Mouse (Mus musculus): ENCODE data around the gene Bsn. TPM values are rescaled to one million over a fixed set of nuclear protein-coding genes. Genes with fewer than 3 reads are reported as not detected.

Gene Bsn
- polyA plus RNA-seq, 1 experiment from 2014 or later, result 0.59 TPM

DNA sequence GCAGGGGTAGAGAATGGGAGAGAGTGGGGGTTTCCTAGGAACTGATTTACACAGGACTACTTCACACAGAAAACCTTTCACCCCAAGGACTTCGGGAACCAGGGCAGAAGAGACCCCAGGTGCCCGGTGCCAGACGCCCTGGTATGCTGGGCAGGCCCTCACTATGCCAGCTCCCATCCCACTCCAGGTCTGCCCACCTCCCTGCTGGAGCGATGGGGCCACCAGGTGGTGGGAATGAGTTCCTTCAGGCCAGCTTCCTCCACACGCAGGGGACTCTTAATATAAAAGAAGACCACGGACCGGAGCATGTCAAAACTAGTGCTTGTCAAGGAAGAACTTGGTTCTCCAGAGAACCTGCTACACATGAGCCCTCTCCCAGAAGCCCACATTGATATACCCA, 123.0 kb downstream of the Bsn start:
- H3K27ac ChIP-seq (ENCODE audit: low read depth), result no peak overlapping the region
- peaks cover 95% of the 10 kb centered on the region for H3K36me3 ChIP-seq (replicated peaks; ENCODE audit: insufficient read depth, low read length)
- no peak for ATAC-seq
- no peaks in the 10 kb centered on the region for H3K27me3 ChIP-seq (ENCODE audit: insufficient read depth, low read length)
- TF ChIP-seq CTCF (IDR thresholded peaks at IDR 0.05; ENCODE audit: low read depth) (no peak), EP300 (IDR thresholded peaks at IDR 0.05; ENCODE audit: low read depth) (no peak)
- no peak overlapping the region for H3K4me3 ChIP-seq (ENCODE audit: low read depth, low read length)
- no peak overlapping the region for H3K9ac ChIP-seq (replicated peaks)
- no peaks in the 10 kb centered on the region; the same call in 1 of the 2 replicates for H3K4me1 ChIP-seq (ENCODE audit: insufficient read depth)
- H3K9me3 ChIP-seq (ENCODE audit: low read length), result no peaks in the 10 kb centered on the region
- no peak overlapping the region for H3K4me2 ChIP-seq (ENCODE audit: low read depth, low read length)
- WGBS (ENCODE audit: insufficient replicate concordance), result 88% methylated on average over 7 of the region's 7 CpGs
- DNase-seq, result no peak

GRCm38 (mm10) chr9:108065491-108066011, 124.6 kb downstream of the Bsn start:
- no peak overlapping the region for H3K9ac ChIP-seq (replicated peaks)
- no peak overlapping the region for H3K4me2 ChIP-seq (ENCODE audit: low read depth, low read length)
- peak; percentile 66 for DNase-seq
- no peaks in the 10 kb centered on the region for H3K27me3 ChIP-seq (ENCODE audit: insufficient read depth, low read length)
- peaks cover 96% of the 10 kb centered on the region for H3K36me3 ChIP-seq (replicated peaks; ENCODE audit: insufficient read depth, low read length)
- no peak overlapping the region for H3K4me3 ChIP-seq (ENCODE audit: low read depth, low read length)
- peak; percentile 57 for ATAC-seq
- TF ChIP-seq EP300 (IDR thresholded peaks at IDR 0.05; ENCODE audit: low read depth) (no peak), CTCF (IDR thresholded peaks at IDR 0.05; ENCODE audit: low read depth) (peak; percentile 82)
- H3K4me1 ChIP-seq (ENCODE audit: insufficient read depth), result no peaks in the 10 kb centered on the region
- 39% methylated on average over 5 of the region's 5 CpGs for WGBS (ENCODE audit: insufficient replicate concordance)
- no peak overlapping the region for H3K27ac ChIP-seq (ENCODE audit: low read depth)
- no peaks in the 10 kb centered on the region for H3K9me3 ChIP-seq (ENCODE audit: low read length)

GRCm38 (mm10) chr9:108063361-108063760, 126.8 kb downstream of the Bsn start:
- peaks cover 97% of the 10 kb centered on the region for H3K36me3 ChIP-seq (replicated peaks; ENCODE audit: insufficient read depth, low read length)
- TF ChIP-seq CTCF (IDR thresholded peaks at IDR 0.05; ENCODE audit: low read depth) (no peak), EP300 (IDR thresholded peaks at IDR 0.05; ENCODE audit: low read depth) (no peak)
- DNase-seq, result no peak
- no peaks in the 10 kb centered on the region for H3K9me3 ChIP-seq (ENCODE audit: low read length)
- H3K4me3 ChIP-seq (ENCODE audit: low read depth, low read length), result no peak overlapping the region
- no peaks in the 10 kb centered on the region for H3K27me3 ChIP-seq (ENCODE audit: insufficient read depth, low read length)
- H3K27ac ChIP-seq (ENCODE audit: low read depth), result no peak overlapping the region
- WGBS (ENCODE audit: insufficient replicate concordance), result 77% methylated on average over 12 of the region's 12 CpGs
- ATAC-seq, result no peak
- no peak overlapping the region for H3K9ac ChIP-seq (replicated peaks)
- H3K4me1 ChIP-seq (ENCODE audit: insufficient read depth), result no peaks in the 10 kb centered on the region
- H3K4me2 ChIP-seq (ENCODE audit: low read depth, low read length), result no peak overlapping the region

GRCm38 (mm10) chr9:108062142-108062541, 128.0 kb downstream of the Bsn start:
- no peaks in the 10 kb centered on the region for H3K4me1 ChIP-seq (ENCODE audit: insufficient read depth)
- 81% methylated on average over 3 of the region's 3 CpGs for WGBS (ENCODE audit: insufficient replicate concordance)
- no peak overlapping the region for H3K9ac ChIP-seq (replicated peaks)
- H3K9me3 ChIP-seq (ENCODE audit: low read length), result no peaks in the 10 kb centered on the region
- ATAC-seq, result no peak
- no peak for DNase-seq
- H3K4me3 ChIP-seq (ENCODE audit: low read depth, low read length), result no peak overlapping the region
- no peak overlapping the region for H3K4me2 ChIP-seq (ENCODE audit: low read depth, low read length)
- H3K36me3 ChIP-seq (replicated peaks; ENCODE audit: insufficient read depth, low read length), result peaks cover 98% of the 10 kb centered on the region
- no peak overlapping the region for H3K27ac ChIP-seq (ENCODE audit: low read depth)
- H3K27me3 ChIP-seq (ENCODE audit: insufficient read depth, low read length), result no peaks in the 10 kb centered on the region
- TF ChIP-seq CTCF (IDR thresholded peaks at IDR 0.05; ENCODE audit: low read depth) (no peak), EP300 (IDR thresholded peaks at IDR 0.05; ENCODE audit: low read depth) (no peak)

DNA sequence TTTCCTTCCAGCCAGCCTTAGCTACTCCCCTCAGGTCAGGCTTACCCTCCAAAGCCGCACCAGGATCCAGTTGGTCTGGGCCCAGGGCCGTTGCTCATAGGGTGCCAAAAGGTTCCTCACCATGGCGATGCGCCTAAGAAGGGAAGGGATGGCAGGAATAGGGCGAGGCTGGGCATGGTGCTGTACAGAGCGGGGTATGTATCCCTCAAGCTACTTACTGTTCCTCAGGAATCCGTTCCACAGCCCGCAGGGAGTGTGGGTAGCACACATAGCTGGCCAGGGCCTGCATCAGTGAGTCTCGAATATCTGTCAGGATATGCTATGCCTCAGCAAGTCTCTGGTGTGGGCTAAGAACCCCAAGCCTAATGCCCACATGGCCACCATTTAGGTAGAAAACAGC, 131.9 kb downstream of the Bsn start:
- 92% methylated on average over 9 of the region's 9 CpGs for WGBS (ENCODE audit: insufficient replicate concordance)
- no peak for DNase-seq
- no peaks in the 10 kb centered on the region for H3K27me3 ChIP-seq (ENCODE audit: insufficient read depth, low read length)
- no peak for ATAC-seq
- H3K27ac ChIP-seq (ENCODE audit: low read depth), result no peak overlapping the region
- H3K36me3 ChIP-seq (replicated peaks; ENCODE audit: insufficient read depth, low read length), result peaks cover 100% of the 10 kb centered on the region
- H3K9me3 ChIP-seq (ENCODE audit: low read length), result no peaks in the 10 kb centered on the region
- no peak overlapping the region for H3K4me2 ChIP-seq (ENCODE audit: low read depth, low read length)
- H3K4me3 ChIP-seq (ENCODE audit: low read depth, low read length), result no peak overlapping the region
- no peak overlapping the region for H3K9ac ChIP-seq (replicated peaks)
- H3K4me1 ChIP-seq (ENCODE audit: insufficient read depth), result peaks cover under 1% of the 10 kb centered on the region; the same call in 1 of the 2 replicates
- TF ChIP-seq CTCF (IDR thresholded peaks at IDR 0.05; ENCODE audit: low read depth) (no peak), EP300 (IDR thresholded peaks at IDR 0.05; ENCODE audit: low read depth) (no peak)

DNA sequence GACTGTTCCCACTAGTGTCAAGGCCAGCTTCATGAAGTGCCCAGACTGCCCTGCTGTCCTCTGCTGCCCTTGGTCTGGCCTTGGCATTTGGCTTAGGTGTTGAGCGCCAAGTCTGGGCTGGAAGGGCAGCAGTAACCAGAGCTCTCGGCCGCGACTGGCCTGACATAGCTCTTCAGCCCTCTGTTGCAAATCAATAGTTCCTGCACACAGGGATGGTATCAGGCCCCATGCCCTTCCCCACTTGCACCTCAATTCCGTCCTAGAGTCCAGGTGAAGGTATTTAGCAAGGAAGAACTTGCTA, 133.0 kb downstream of the Bsn start:
- no peak overlapping the region for H3K9ac ChIP-seq (replicated peaks)
- no peak overlapping the region for H3K27ac ChIP-seq (ENCODE audit: low read depth)
- no peak for ATAC-seq
- WGBS (ENCODE audit: insufficient replicate concordance), result 87% methylated on average over 5 of the region's 5 CpGs
- H3K36me3 ChIP-seq (replicated peaks; ENCODE audit: insufficient read depth, low read length), result peaks cover 90% of the 10 kb centered on the region
- no peaks in the 10 kb centered on the region for H3K9me3 ChIP-seq (ENCODE audit: low read length)
- TF ChIP-seq EP300 (IDR thresholded peaks at IDR 0.05; ENCODE audit: low read depth) (no peak), CTCF (IDR thresholded peaks at IDR 0.05; ENCODE audit: low read depth) (no peak)
- no peak overlapping the region for H3K4me3 ChIP-seq (ENCODE audit: low read depth, low read length)
- no peak overlapping the region for H3K4me2 ChIP-seq (ENCODE audit: low read depth, low read length)
- DNase-seq, result no peak
- H3K4me1 ChIP-seq (ENCODE audit: insufficient read depth), result peaks cover 4% of the 10 kb centered on the region; the same call in 1 of the 2 replicates
- no peaks in the 10 kb centered on the region for H3K27me3 ChIP-seq (ENCODE audit: insufficient read depth, low read length)

Measured in liver, postnatal 0 days (tissue).